Mouse (Mus musculus): Measurements from ENCODE around the gene Prss27.

Prss27 gene

GRCm38 (mm10) chr17:24037844-24038243 is at the start of gene Prss27:
TSS of gene Prss27 (plus strand) at chr17:24038144.
- TF ChIP-seq CTCF (conservative IDR thresholded peaks at IDR 0.05; ENCODE audit: low read length) (no peak), NANOG (IDR thresholded peaks at IDR 0.05; ENCODE audit: borderline replicate concordance, low read length) (no peak), POU5F1 (IDR thresholded peaks at IDR 0.05; ENCODE audit: borderline replicate concordance, low read length) (no peak)
- no peaks in the 10 kb centered on the region for H3K36me3 ChIP-seq (ENCODE audit: insufficient read depth, low read length)

GRCm38 (mm10) chr17:23989802-23990201 is 48.1 kb upstream of the Prss27 start:
- no peak overlapping the region for H3K4me3 ChIP-seq (replicated peaks; ENCODE audit: low read length)
- H3K27me3 ChIP-seq (ENCODE audit: insufficient read depth, low read length): peaks cover 34% of the 10 kb centered on the region
- H3K4me1 ChIP-seq (replicated peaks; ENCODE audit: low read depth, low read length): peaks cover 36% of the 10 kb centered on the region
- H3K9me3 ChIP-seq (ENCODE audit: low read length): no peaks in the 10 kb centered on the region
- H3K36me3 ChIP-seq (ENCODE audit: insufficient read depth, low read length): no peaks in the 10 kb centered on the region
- no peak for TF ChIP-seq CTCF (conservative IDR thresholded peaks at IDR 0.05; ENCODE audit: low read length)
- no peak for TF ChIP-seq POU5F1 (IDR thresholded peaks at IDR 0.05; ENCODE audit: borderline replicate concordance, low read length)
- no peak for TF ChIP-seq NANOG (IDR thresholded peaks at IDR 0.05; ENCODE audit: borderline replicate concordance, low read length)

More at GRCm38 (mm10) chr17:24037844-24038243, at the start of gene Prss27:
- H3K27me3 ChIP-seq (ENCODE audit: insufficient read depth, low read length): no peaks in the 10 kb centered on the region
- H3K4me3 ChIP-seq (replicated peaks; ENCODE audit: low read length): peak within 1 kb of the TSS; percentile 35; the same call in 1 of the 2 replicates
- no peaks in the 10 kb centered on the region for H3K9me3 ChIP-seq (ENCODE audit: low read length)
- H3K4me1 ChIP-seq (replicated peaks; ENCODE audit: low read depth, low read length): peaks cover 36% of the 10 kb centered on the region

- H3K4me3 ChIP-seq (replicated peaks; ENCODE audit: low read length): 0 out of 2 replicates have a peak overlapping the region, but pooled peaks have one; percentile 26
- no peaks in the 10 kb centered on the region for H3K36me3 ChIP-seq (ENCODE audit: insufficient read depth, low read length)
- H3K9me3 ChIP-seq (ENCODE audit: low read length): 0 out of 2 replicates have a peak, but pooled peaks cover 3% of the 10 kb centered on the region
- TF ChIP-seq POU5F1 (IDR thresholded peaks at IDR 0.05; ENCODE audit: borderline replicate concordance, low read length): no peak
- TF ChIP-seq CTCF (conservative IDR thresholded peaks at IDR 0.05; ENCODE audit: low read length): no peak
- no peak for TF ChIP-seq NANOG (IDR thresholded peaks at IDR 0.05; ENCODE audit: borderline replicate concordance, low read length)
- peaks cover 31% of the 10 kb centered on the region for H3K27me3 ChIP-seq (ENCODE audit: insufficient read depth, low read length)
- H3K4me1 ChIP-seq (replicated peaks; ENCODE audit: low read depth, low read length): peaks cover 42% of the 10 kb centered on the region
Measured at GRCm38 (mm10) chr17:23992789-23993553, 45.0 kb upstream of the Prss27 start.

GRCm38 (mm10) chr17:23993559-23994428 is 44.1 kb upstream of the Prss27 start:
- no peak for TF ChIP-seq POU5F1 (IDR thresholded peaks at IDR 0.05; ENCODE audit: borderline replicate concordance, low read length)
- peak; percentile 51 for TF ChIP-seq CTCF (conservative IDR thresholded peaks at IDR 0.05; ENCODE audit: low read length)
- Histone ChIP-seq H3K36me3 (ENCODE audit: insufficient read depth, low read length) (no peaks in the 10 kb centered on the region), H3K27me3 (ENCODE audit: insufficient read depth, low read length) (peaks cover 22% of the 10 kb centered on the region), H3K9me3 (ENCODE audit: low read length) (0 out of 2 replicates have a peak, but pooled peaks cover 3% of the 10 kb centered on the region), H3K4me1 (replicated peaks; ENCODE audit: low read depth, low read length) (peaks cover 48% of the 10 kb centered on the region), H3K4me3 (replicated peaks; ENCODE audit: low read length) (peak overlapping the region; percentile 55)

GRCm38 (mm10) chr17:23994667-23995066 is 43.3 kb upstream of the Prss27 start:
- H3K36me3 ChIP-seq (ENCODE audit: insufficient read depth, low read length): no peaks in the 10 kb centered on the region
- no peak overlapping the region for H3K4me3 ChIP-seq (replicated peaks; ENCODE audit: low read length)
- peaks cover 20% of the 10 kb centered on the region for H3K27me3 ChIP-seq (ENCODE audit: insufficient read depth, low read length)
- TF ChIP-seq NANOG (IDR thresholded peaks at IDR 0.05; ENCODE audit: borderline replicate concordance, low read length) (no peak), POU5F1 (IDR thresholded peaks at IDR 0.05; ENCODE audit: borderline replicate concordance, low read length) (no peak), CTCF (conservative IDR thresholded peaks at IDR 0.05; ENCODE audit: low read length) (no peak)
- H3K9me3 ChIP-seq (ENCODE audit: low read length): 0 out of 2 replicates have a peak, but pooled peaks cover 3% of the 10 kb centered on the region
- peaks cover 53% of the 10 kb centered on the region for H3K4me1 ChIP-seq (replicated peaks; ENCODE audit: low read depth, low read length)

- Histone ChIP-seq H3K4me1 (replicated peaks; ENCODE audit: low read depth, low read length) (peaks cover 46% of the 10 kb centered on the region), H3K9me3 (ENCODE audit: low read length) (0 out of 2 replicates have a peak, but pooled peaks cover 3% of the 10 kb centered on the region), H3K4me3 (replicated peaks; ENCODE audit: low read length) (no peak overlapping the region), H3K27me3 (ENCODE audit: insufficient read depth, low read length) (peaks cover 18% of the 10 kb centered on the region), H3K36me3 (ENCODE audit: insufficient read depth, low read length) (no peaks in the 10 kb centered on the region)
- TF ChIP-seq CTCF (conservative IDR thresholded peaks at IDR 0.05; ENCODE audit: low read length) (no peak), NANOG (IDR thresholded peaks at IDR 0.05; ENCODE audit: borderline replicate concordance, low read length) (no peak), POU5F1 (IDR thresholded peaks at IDR 0.05; ENCODE audit: borderline replicate concordance, low read length) (no peak)
Measured at GRCm38 (mm10) chr17:23995421-23995820, 42.5 kb upstream of the Prss27 start.

GRCm38 (mm10) chr17:23997901-23998300 is 40.0 kb upstream of the Prss27 start, which contains the start of gene Prss22:
TSS of gene Prss22 (minus strand) at chr17:23998100.
- H3K27me3 ChIP-seq (ENCODE audit: insufficient read depth, low read length): peaks cover 21% of the 10 kb centered on the region
- no peak within 1 kb of the TSS for H3K4me3 ChIP-seq (replicated peaks; ENCODE audit: low read length)
- peaks cover 33% of the 10 kb centered on the region for H3K4me1 ChIP-seq (replicated peaks; ENCODE audit: low read depth, low read length)
- 0 out of 2 replicates have a peak, but pooled peaks cover 3% of the 10 kb centered on the region for H3K9me3 ChIP-seq (ENCODE audit: low read length)
- no peak for TF ChIP-seq NANOG (IDR thresholded peaks at IDR 0.05; ENCODE audit: borderline replicate concordance, low read length)
- TF ChIP-seq CTCF (conservative IDR thresholded peaks at IDR 0.05; ENCODE audit: low read length): no peak
- TF ChIP-seq POU5F1 (IDR thresholded peaks at IDR 0.05; ENCODE audit: borderline replicate concordance, low read length): no peak
- H3K36me3 ChIP-seq (ENCODE audit: insufficient read depth, low read length): no peaks in the 10 kb centered on the region

- Histone ChIP-seq H3K27me3 (ENCODE audit: insufficient read depth, low read length) (peaks cover 21% of the 10 kb centered on the region), H3K36me3 (ENCODE audit: insufficient read depth, low read length) (no peaks in the 10 kb centered on the region), H3K4me3 (replicated peaks; ENCODE audit: low read length) (no peak overlapping the region), H3K4me1 (replicated peaks; ENCODE audit: low read depth, low read length) (peaks cover 29% of the 10 kb centered on the region), H3K9me3 (ENCODE audit: low read length) (0 out of 2 replicates have a peak, but pooled peaks cover 3% of the 10 kb centered on the region)
- TF ChIP-seq NANOG (IDR thresholded peaks at IDR 0.05; ENCODE audit: borderline replicate concordance, low read length) (no peak), CTCF (conservative IDR thresholded peaks at IDR 0.05; ENCODE audit: low read length) (no peak)
Measured at GRCm38 (mm10) chr17:23998383-23998782, 39.6 kb upstream of the Prss27 start.

Data from E14TG2a.4 (cell line).